Mouse (Mus musculus): ENCODE results near the gene Hemgn. TPM values are rescaled to one million over a fixed set of nuclear protein-coding genes. Genes with fewer than 3 reads are reported as not detected.

Hemgn gene
- polyA plus RNA-seq, 1 experiment from 2014 or later = 405 TPM

DNA sequence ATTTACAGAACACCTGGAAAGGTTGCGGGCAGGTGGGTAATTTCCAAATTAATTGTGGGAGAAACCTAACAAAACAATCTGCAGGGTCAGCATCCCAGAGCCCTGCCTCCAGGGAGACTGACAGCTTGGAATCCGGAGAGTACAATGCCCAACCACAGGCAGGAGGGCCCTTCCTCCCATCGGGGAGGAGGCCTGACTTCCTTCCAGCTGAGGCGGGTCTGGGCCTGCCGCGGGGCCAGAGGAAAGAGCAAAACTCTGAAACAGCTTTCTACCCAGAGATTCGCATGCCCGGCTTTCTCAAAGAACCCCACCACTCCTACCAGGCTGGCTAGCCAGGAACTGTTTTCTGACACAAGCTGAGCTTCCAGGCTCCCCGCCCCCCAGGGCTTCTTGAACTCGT lies 60.3 kb downstream of the Hemgn start:
- Histone ChIP-seq H3K27me3 (peaks cover 82% of the 10 kb centered on the region), H3K27ac (no peak overlapping the region), H3K36me3 (no peaks in the 10 kb centered on the region), H3K4me2 (no peak overlapping the region), H3K4me1 (replicated peaks) (no peaks in the 10 kb centered on the region), H3K9ac (no peak overlapping the region), H3K9me3 (replicated peaks) (no peaks in the 10 kb centered on the region), H3K4me3 (replicated peaks) (no peak overlapping the region)
- 21% methylated on average over 10 of the region's 10 CpGs for WGBS (ENCODE audit: insufficient replicate concordance)
- ATAC-seq (ENCODE audit: low read depth) = no peak
- DNase-seq = no peak

DNA sequence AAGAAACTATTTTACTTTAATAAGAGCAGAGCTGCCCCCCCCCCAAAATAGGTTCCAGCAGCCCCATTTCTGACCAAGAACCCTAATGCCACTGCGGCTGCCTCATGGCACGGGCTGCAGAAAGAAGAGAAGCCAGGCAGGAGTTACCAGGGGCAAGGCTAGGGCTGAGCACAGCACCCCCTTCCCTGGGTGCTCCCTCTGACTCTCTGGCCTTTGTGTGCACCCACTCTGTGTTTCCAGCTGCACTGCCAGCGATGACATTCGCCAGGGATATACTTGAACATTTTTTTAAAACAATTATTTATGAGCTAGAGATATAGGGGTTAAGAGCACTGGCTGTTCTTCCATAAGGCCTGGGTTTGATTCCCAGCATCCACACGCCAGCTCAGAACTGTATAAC lies 63.8 kb downstream of the Hemgn start:
- 52% methylated on average over 5 of the region's 5 CpGs for WGBS (ENCODE audit: insufficient replicate concordance)
- Histone ChIP-seq H3K9me3 (replicated peaks) (no peaks in the 10 kb centered on the region), H3K4me2 (no peak overlapping the region), H3K9ac (no peak overlapping the region), H3K27ac (no peak overlapping the region), H3K36me3 (no peaks in the 10 kb centered on the region), H3K27me3 (peaks cover 96% of the 10 kb centered on the region), H3K4me1 (replicated peaks) (peaks cover 3% of the 10 kb centered on the region), H3K4me3 (replicated peaks) (no peak overlapping the region)
- ATAC-seq (ENCODE audit: low read depth) (no peak), DNase-seq (no peak)

- no peaks in the 10 kb centered on the region for H3K36me3 ChIP-seq
- no peak for ATAC-seq (ENCODE audit: low read depth)
These were observed 64.4 kb downstream of the Hemgn start for GRCm38 (mm10) chr4:46348897-46349296.

GRCm38 (mm10) chr4:46347580-46348515 lies 65.5 kb downstream of the Hemgn start:
- Histone ChIP-seq H3K4me2 (no peak overlapping the region), H3K9me3 (replicated peaks) (no peaks in the 10 kb centered on the region), H3K4me3 (replicated peaks) (no peak overlapping the region), H3K9ac (no peak overlapping the region), H3K27ac (no peak overlapping the region), H3K4me1 (replicated peaks) (peaks cover 12% of the 10 kb centered on the region), H3K36me3 (no peaks in the 10 kb centered on the region), H3K27me3 (peaks cover 100% of the 10 kb centered on the region)
- no peak for DNase-seq
- 4% methylated on average over 41 of the region's 41 CpGs for WGBS (ENCODE audit: insufficient replicate concordance)
- ATAC-seq (ENCODE audit: low read depth) = no peak

More at GRCm38 (mm10) chr4:46348897-46349296, 64.4 kb downstream of the Hemgn start:
- DNase-seq = no peak
- no peaks in the 10 kb centered on the region for H3K9me3 ChIP-seq (replicated peaks)
- H3K4me2 ChIP-seq = no peak overlapping the region
- no peak overlapping the region for H3K27ac ChIP-seq
- 25% methylated on average over 9 of the region's 9 CpGs for WGBS (ENCODE audit: insufficient replicate concordance)
- peaks cover 100% of the 10 kb centered on the region for H3K27me3 ChIP-seq
- peaks cover 10% of the 10 kb centered on the region for H3K4me1 ChIP-seq (replicated peaks)
- H3K4me3 ChIP-seq (replicated peaks) = no peak overlapping the region
- no peak overlapping the region for H3K9ac ChIP-seq

- 8% methylated on average over 4 of the region's 4 CpGs for WGBS (ENCODE audit: insufficient replicate concordance)
- no peaks in the 10 kb centered on the region for H3K9me3 ChIP-seq (replicated peaks)
- H3K36me3 ChIP-seq = no peaks in the 10 kb centered on the region
- peaks cover 100% of the 10 kb centered on the region for H3K27me3 ChIP-seq
- no peak overlapping the region for H3K4me3 ChIP-seq (replicated peaks)
- no peak for ATAC-seq (ENCODE audit: low read depth)
- no peak overlapping the region for H3K9ac ChIP-seq
- H3K27ac ChIP-seq = no peak overlapping the region
- H3K4me2 ChIP-seq = no peak overlapping the region
- H3K4me1 ChIP-seq (replicated peaks) = peaks cover 12% of the 10 kb centered on the region
- DNase-seq = no peak
These were observed 66.2 kb downstream of the Hemgn start for GRCm38 (mm10) chr4:46347141-46347540.

GRCm38 (mm10) chr4:46346221-46346620 lies 67.1 kb downstream of the Hemgn start:
- ATAC-seq (ENCODE audit: low read depth) (no peak), DNase-seq (no peak)
- no peaks in the 10 kb centered on the region for H3K36me3 ChIP-seq
- H3K27me3 ChIP-seq = peaks cover 100% of the 10 kb centered on the region
- H3K4me2 ChIP-seq = no peak overlapping the region
- no peak overlapping the region for H3K9ac ChIP-seq
- WGBS (ENCODE audit: insufficient replicate concordance) = 25% methylated on average over 6 of the region's 6 CpGs
- H3K4me3 ChIP-seq (replicated peaks) = no peak overlapping the region
- no peak overlapping the region for H3K27ac ChIP-seq
- H3K4me1 ChIP-seq (replicated peaks) = peaks cover 12% of the 10 kb centered on the region
- H3K9me3 ChIP-seq (replicated peaks) = no peaks in the 10 kb centered on the region

DNA sequence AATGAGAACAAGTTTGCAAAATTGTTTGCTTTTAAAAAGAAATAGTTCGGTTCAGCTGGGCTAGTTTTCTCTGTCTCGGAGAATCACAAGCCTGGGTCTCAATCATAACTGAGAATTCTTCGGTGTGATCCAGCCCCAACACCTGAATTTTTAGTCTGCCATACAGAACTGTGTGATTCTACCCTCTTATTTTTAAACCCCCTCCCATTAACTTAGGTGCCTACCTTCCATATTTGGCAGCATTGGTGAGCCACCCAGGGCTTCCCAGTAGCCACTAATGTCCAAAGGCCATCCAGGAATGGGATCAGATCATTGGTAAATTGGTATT lies 67.6 kb downstream of the Hemgn start:
- Histone ChIP-seq H3K4me3 (replicated peaks) (no peak overlapping the region), H3K27ac (no peak overlapping the region), H3K9me3 (replicated peaks) (no peaks in the 10 kb centered on the region), H3K36me3 (no peaks in the 10 kb centered on the region), H3K9ac (no peak overlapping the region), H3K4me1 (replicated peaks) (peaks cover 12% of the 10 kb centered on the region), H3K27me3 (peaks cover 100% of the 10 kb centered on the region), H3K4me2 (no peak overlapping the region)
- ATAC-seq (ENCODE audit: low read depth) = no peak
- 24% methylated on average over 3 of the region's 3 CpGs for WGBS (ENCODE audit: insufficient replicate concordance)
- no peak for DNase-seq

DNA sequence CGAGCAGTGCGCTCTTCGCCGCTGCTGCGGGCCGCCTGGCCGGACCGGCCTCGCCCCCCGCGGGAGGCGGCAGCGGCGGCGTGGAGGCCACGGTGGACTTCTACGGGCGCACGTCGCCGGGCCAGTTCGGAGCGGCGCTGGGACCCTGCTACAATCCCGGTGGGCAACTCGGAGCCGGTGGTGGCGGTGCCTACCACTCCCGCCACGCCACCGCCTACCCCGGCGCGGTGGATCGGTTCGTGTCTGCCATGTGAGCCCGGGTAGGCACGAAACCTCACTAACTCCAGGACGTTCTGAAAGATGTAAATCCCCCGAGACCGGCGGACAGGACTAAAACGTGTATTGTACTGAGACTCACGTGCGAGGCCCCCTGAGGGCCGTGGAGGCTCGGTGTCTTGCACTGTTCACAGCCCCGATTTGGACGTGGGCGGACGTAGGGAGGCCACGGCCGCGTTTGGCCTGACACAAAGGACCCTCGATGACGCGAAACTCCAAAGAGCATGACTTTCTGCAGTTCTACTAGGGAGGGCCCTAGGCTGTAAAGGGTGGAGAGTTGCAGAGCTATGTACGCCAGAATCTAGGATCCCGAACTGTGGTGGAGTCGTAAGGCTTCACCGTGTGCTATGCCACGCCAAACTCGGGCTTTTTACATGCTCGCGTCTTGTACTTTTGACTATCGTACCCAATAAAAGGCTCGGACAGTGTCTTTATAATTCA lies 68.1 kb downstream of the Hemgn start:
- H3K4me1 ChIP-seq (replicated peaks) = peaks cover 12% of the 10 kb centered on the region
- no peak for ATAC-seq (ENCODE audit: low read depth)
- no peaks in the 10 kb centered on the region for H3K36me3 ChIP-seq
- H3K27me3 ChIP-seq = peaks cover 100% of the 10 kb centered on the region
- no peak overlapping the region for H3K9ac ChIP-seq
- whole genome bisulfite sequencing (ENCODE audit: insufficient replicate concordance) = 7% methylated on average over 66 of the region's 67 CpGs
- DNase-seq = no peak
- H3K27ac ChIP-seq = no peak overlapping the region
- 0 out of 2 replicates have a peak overlapping the region, but pooled peaks have one; percentile 47 for H3K4me2 ChIP-seq
- H3K4me3 ChIP-seq (replicated peaks) = peak overlapping the region; percentile 42
- no peaks in the 10 kb centered on the region for H3K9me3 ChIP-seq (replicated peaks)

DNA sequence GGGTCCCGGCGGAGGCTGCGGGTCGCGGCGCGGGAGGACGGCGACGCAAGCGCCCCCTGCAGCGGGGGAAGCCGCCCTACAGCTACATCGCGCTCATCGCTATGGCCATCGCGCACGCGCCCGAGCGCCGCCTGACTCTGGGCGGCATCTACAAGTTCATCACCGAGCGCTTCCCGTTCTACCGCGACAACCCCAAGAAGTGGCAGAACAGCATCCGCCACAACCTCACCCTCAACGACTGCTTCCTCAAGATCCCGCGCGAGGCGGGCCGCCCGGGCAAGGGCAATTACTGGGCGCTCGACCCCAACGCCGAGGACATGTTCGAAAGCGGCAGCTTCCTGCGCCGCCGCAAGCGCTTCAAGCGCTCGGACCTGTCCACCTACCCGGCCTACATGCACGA lies 69.0 kb downstream of the Hemgn start:
- DNase-seq = no peak
- ATAC-seq (ENCODE audit: low read depth) = no peak
- 1% methylated on average over 51 of the region's 51 CpGs for WGBS (ENCODE audit: insufficient replicate concordance)

More for the DNA sequence above, 69.0 kb downstream of the Hemgn start:
- Histone ChIP-seq H3K27ac (no peak overlapping the region), H3K27me3 (peaks cover 100% of the 10 kb centered on the region), H3K4me3 (replicated peaks) (peak overlapping the region; percentile 42), H3K9me3 (replicated peaks) (no peaks in the 10 kb centered on the region), H3K4me2 (peak overlapping the region; percentile 47), H3K36me3 (no peaks in the 10 kb centered on the region), H3K9ac (no peak overlapping the region), H3K4me1 (replicated peaks) (peaks cover 12% of the 10 kb centered on the region)

All from liver, embryonic 13.5 days (tissue).